Mouse (Mus musculus): Measurements from ENCODE around the gene Pdk2. TPM values are rescaled to one million over a fixed set of nuclear protein-coding genes. Genes with fewer than 3 reads are reported as not detected.
A peak's percentile ranks its signal among the peaks of the same experiment; 100 is the strongest.

Gene Pdk2
- polyA plus RNA-seq, 1 experiment from 2014 or later, result 94.7 TPM

DNA sequence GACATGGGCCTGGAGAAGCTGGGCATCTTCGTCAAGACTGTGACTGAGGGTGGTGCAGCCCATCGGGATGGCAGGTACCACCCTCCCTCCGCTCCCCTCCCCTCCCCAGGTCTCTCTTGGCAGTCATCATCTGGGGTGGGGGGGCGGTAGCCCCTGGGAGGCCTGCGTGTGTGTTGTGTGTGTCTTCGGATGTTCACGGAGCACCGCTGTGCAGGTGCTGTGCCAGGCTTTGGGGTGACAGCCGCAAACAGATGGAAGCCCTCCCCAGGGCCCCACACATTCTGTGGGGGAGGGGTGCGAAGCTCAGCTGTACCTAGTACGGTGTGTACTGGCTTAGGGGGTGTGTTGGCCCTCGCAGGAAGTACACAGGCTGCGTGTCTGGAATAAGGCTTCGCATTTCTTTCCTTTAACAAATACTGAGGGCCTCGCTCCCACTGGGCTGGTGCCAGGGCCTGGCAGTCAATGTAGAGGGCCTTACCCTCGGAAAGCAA lies 43.1 kb downstream of the Pdk2 start:
- DNase-seq (ENCODE audit: low spot score), result no peak
- WGBS, result 77% methylated on average over 16 of the region's 16 CpGs
- H3K4me2 ChIP-seq (ENCODE audit: low read length), result no peak overlapping the region
- no peak for TF ChIP-seq CTCF (IDR thresholded peaks at IDR 0.05; ENCODE audit: low read depth)
- no peaks in the 10 kb centered on the region for H3K27me3 ChIP-seq (ENCODE audit: insufficient read depth, low read length)
- no peak overlapping the region for H3K9ac ChIP-seq (ENCODE audit: low read depth, low read length)
- H3K9me3 ChIP-seq (replicated peaks; ENCODE audit: low read length), result no peaks in the 10 kb centered on the region
- H3K36me3 ChIP-seq (ENCODE audit: insufficient read depth, low read length), result peaks cover 47% of the 10 kb centered on the region
- no peak overlapping the region for H3K27ac ChIP-seq
- H3K4me1 ChIP-seq (replicated peaks; ENCODE audit: insufficient read depth, low read length), result peaks cover 34% of the 10 kb centered on the region
- ATAC-seq (replicated peaks; ENCODE audit: low FRiP score, low read depth), result no peak
- no peak overlapping the region for H3K4me3 ChIP-seq (replicated peaks; ENCODE audit: low read depth, low read length)

DNA sequence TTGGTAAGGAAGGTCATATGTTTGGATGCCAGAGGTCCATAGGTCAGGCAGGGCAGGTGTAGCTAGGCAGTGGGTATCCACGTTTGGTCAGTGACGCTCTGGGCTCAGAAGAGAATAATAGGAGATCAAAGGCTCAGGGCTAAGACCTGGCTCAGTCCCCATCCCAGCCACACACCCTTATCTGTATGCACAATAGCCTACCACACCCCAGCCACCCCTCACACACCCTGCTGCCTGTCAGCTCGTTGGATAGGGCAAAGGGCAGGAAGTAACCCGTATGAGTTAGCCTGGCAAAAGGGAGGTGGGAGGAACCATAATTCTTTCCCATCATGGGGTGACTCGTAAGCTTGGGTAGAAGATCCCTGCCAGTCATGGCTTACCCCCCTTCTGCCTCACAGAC lies 43.6 kb downstream of the Pdk2 start:
- Histone ChIP-seq H3K4me3 (replicated peaks; ENCODE audit: low read depth, low read length) (no peak overlapping the region), H3K9ac (ENCODE audit: low read depth, low read length) (no peak overlapping the region), H3K36me3 (ENCODE audit: insufficient read depth, low read length) (peaks cover 42% of the 10 kb centered on the region; the same call in 1 of the 2 replicates), H3K27ac (no peak overlapping the region), H3K4me2 (ENCODE audit: low read length) (no peak overlapping the region), H3K27me3 (ENCODE audit: insufficient read depth, low read length) (no peaks in the 10 kb centered on the region), H3K9me3 (replicated peaks; ENCODE audit: low read length) (no peaks in the 10 kb centered on the region), H3K4me1 (replicated peaks; ENCODE audit: insufficient read depth, low read length) (peaks cover 38% of the 10 kb centered on the region)
- DNase-seq (ENCODE audit: low spot score) (no peak), ATAC-seq (replicated peaks; ENCODE audit: low FRiP score, low read depth) (no peak)
- TF ChIP-seq CTCF (IDR thresholded peaks at IDR 0.05; ENCODE audit: low read depth), result no peak
- WGBS, result 51% methylated on average over 5 of the region's 5 CpGs

DNA sequence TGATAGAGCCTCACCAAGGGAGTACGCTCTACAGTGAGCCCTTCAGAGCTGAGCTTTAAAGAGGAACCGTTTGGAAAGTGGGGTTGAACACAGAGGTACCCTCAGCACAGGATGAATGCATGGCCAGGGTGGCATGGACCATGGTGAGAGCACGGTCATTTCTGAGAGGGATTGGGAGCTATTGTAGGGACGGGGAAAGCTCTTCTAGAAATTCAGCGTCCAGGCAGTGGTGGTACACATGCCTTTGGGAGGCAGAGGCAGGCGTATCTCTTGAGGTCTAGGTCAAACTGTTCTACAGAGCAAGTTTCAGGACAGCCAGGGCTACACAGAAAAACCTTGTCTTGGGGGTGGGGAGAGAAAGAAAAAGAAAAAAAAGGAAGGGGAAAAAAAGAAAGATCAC lies 44.2 kb downstream of the Pdk2 start:
- peaks cover 38% of the 10 kb centered on the region; the same call in 1 of the 2 replicates for H3K36me3 ChIP-seq (ENCODE audit: insufficient read depth, low read length)
- ATAC-seq (replicated peaks; ENCODE audit: low FRiP score, low read depth) (no peak), DNase-seq (ENCODE audit: low spot score) (no peak)
- WGBS, result 91% methylated on average over 6 of the region's 6 CpGs
- H3K4me3 ChIP-seq (replicated peaks; ENCODE audit: low read depth, low read length), result no peak overlapping the region
- H3K27ac ChIP-seq, result no peak overlapping the region
- no peaks in the 10 kb centered on the region for H3K9me3 ChIP-seq (replicated peaks; ENCODE audit: low read length)
- TF ChIP-seq CTCF (IDR thresholded peaks at IDR 0.05; ENCODE audit: low read depth), result no peak
- peaks cover 41% of the 10 kb centered on the region for H3K4me1 ChIP-seq (replicated peaks; ENCODE audit: insufficient read depth, low read length)
- H3K27me3 ChIP-seq (ENCODE audit: insufficient read depth, low read length), result no peaks in the 10 kb centered on the region
- H3K4me2 ChIP-seq (ENCODE audit: low read length), result no peak overlapping the region
- no peak overlapping the region for H3K9ac ChIP-seq (ENCODE audit: low read depth, low read length)

DNA sequence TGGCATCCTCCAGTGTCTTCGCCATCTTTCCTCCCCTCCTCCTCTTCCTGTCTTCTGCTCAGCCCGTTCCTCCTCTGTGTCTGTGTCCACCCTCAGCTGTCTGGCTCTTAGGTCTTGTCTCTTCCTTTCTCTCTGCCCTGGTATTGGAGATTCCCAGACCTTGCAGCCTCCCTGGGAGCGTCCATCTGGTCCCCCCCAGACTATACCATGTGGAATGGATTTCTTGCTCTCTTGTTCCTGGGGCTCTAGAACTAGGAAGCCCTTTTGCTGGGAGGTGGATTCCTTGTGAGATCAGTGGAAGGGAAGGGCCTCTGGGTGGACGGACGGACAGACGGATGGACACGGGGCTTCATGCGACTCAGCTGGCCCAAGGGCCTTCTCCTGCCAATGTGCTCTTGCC lies 45.1 kb downstream of the Pdk2 start:
- Histone ChIP-seq H3K9me3 (replicated peaks; ENCODE audit: low read length) (no peaks in the 10 kb centered on the region), H3K27ac (no peak overlapping the region), H3K4me2 (ENCODE audit: low read length) (no peak overlapping the region), H3K36me3 (ENCODE audit: insufficient read depth, low read length) (peaks cover 33% of the 10 kb centered on the region; the same call in 1 of the 2 replicates), H3K4me3 (replicated peaks; ENCODE audit: low read depth, low read length) (no peak overlapping the region), H3K27me3 (ENCODE audit: insufficient read depth, low read length) (no peaks in the 10 kb centered on the region), H3K9ac (ENCODE audit: low read depth, low read length) (no peak overlapping the region), H3K4me1 (replicated peaks; ENCODE audit: insufficient read depth, low read length) (peaks cover 41% of the 10 kb centered on the region)
- 76% methylated on average over 8 of the region's 8 CpGs for WGBS
- no peak for ATAC-seq (replicated peaks; ENCODE audit: low FRiP score, low read depth)
- no peak for TF ChIP-seq CTCF (IDR thresholded peaks at IDR 0.05; ENCODE audit: low read depth)
- no peak for DNase-seq (ENCODE audit: low spot score)

DNA sequence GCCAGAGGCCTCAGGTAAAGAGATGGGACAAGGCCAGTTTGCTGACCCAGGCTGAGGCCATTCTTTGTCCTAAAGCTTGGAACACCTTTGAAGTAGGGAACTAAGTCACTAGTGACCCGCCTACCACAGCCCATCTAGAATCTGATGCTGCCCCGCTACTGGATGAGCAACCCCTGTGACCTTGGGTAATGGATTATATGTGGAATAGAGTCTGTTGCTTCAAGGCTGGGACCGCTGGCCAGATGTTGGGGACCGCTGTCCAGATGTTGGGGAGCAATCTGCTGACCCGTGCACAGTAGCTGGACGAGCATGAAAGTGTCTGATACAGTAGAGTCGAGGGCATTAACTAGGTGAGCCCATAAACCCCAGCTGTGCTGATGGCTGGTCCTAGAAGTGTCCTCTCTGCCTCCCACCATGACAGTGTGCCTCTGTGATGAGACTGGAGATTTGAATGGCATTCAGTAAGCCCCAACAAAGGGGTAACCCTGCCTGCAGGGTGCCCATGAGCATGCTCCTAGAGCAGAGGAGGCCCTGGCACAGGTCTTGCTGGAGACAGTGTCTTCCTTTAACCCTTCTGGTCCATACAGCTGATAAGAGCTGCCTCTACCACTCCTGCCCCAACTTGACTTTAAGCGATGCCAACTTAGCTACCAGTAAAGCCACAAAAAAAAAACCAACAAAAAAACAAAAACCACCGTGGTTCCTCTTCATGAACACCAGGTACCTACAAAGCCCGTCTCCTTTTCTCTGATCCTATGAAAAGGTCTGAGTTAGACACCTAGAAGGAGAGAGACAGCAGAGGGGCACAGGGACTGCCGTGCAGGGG lies 46.0 kb downstream of the Pdk2 start:
- no peak for TF ChIP-seq CTCF (IDR thresholded peaks at IDR 0.05; ENCODE audit: low read depth)
- H3K4me1 ChIP-seq (replicated peaks; ENCODE audit: insufficient read depth, low read length), result peaks cover 40% of the 10 kb centered on the region

DNA sequence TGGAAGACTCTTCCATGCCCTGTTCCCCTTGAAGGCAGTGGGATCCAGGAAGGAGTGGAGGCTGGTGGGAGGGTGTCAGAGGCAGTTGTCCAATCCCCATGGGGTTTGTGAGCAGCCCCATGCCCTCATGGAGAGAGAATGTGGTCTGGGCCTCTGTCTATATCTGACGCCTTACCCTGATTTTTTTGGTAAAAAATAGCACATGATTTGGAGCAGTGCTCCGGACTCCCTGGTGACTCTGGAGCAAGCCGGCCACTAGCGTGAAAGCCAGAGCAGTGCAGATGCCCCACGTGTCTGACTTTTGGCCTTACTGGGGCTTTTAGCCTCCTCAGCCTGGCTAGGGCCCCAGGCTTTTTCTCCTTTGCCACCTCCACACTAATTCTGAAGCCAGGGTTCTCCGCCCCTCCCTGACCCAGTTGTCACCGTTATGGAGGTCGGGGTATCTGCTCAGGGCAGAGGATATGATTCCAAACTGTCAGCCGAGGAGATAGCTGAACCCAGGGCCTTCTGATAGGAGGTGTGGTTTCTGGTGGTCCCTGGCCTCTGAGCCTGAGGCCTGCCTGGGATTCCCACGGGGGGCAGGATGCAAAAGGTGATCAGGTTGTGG lies 46.8 kb downstream of the Pdk2 start:
- no peak for ATAC-seq (replicated peaks; ENCODE audit: low FRiP score, low read depth)
- Histone ChIP-seq H3K4me2 (ENCODE audit: low read length) (peak overlapping the region; percentile 97), H3K9me3 (replicated peaks; ENCODE audit: low read length) (no peaks in the 10 kb centered on the region), H3K27ac (no peak overlapping the region; the same call in 1 of the 2 replicates), H3K36me3 (ENCODE audit: insufficient read depth, low read length) (peaks cover 26% of the 10 kb centered on the region; the same call in 1 of the 2 replicates), H3K4me1 (replicated peaks; ENCODE audit: insufficient read depth, low read length) (peaks cover 47% of the 10 kb centered on the region), H3K4me3 (replicated peaks; ENCODE audit: low read depth, low read length) (peak overlapping the region; percentile 90), H3K27me3 (ENCODE audit: insufficient read depth, low read length) (no peaks in the 10 kb centered on the region), H3K9ac (ENCODE audit: low read depth, low read length) (peak overlapping the region; percentile 15)
- TF ChIP-seq CTCF (IDR thresholded peaks at IDR 0.05; ENCODE audit: low read depth), result no peak
- no peak for DNase-seq (ENCODE audit: low spot score)
- 29% methylated on average over 10 of the region's 10 CpGs for WGBS

More for the DNA sequence above, 46.0 kb downstream of the Pdk2 start:
- Histone ChIP-seq H3K36me3 (ENCODE audit: insufficient read depth, low read length) (peaks cover 33% of the 10 kb centered on the region; the same call in 1 of the 2 replicates), H3K27me3 (ENCODE audit: insufficient read depth, low read length) (no peaks in the 10 kb centered on the region), H3K4me2 (ENCODE audit: low read length) (peak overlapping the region; percentile 97), H3K9ac (ENCODE audit: low read depth, low read length) (peak overlapping the region; percentile 15; the same call in 1 of the 2 replicates), H3K9me3 (replicated peaks; ENCODE audit: low read length) (no peaks in the 10 kb centered on the region), H3K4me3 (replicated peaks; ENCODE audit: low read depth, low read length) (peak overlapping the region; percentile 90; the same call in 1 of the 2 replicates), H3K27ac (no peak overlapping the region)
- WGBS, result 69% methylated on average over 11 of the region's 11 CpGs
- DNase-seq (ENCODE audit: low spot score) (no peak), ATAC-seq (replicated peaks; ENCODE audit: low FRiP score, low read depth) (no peak)

Data from kidney, postnatal 0 days (tissue).